Mouse (Mus musculus) bone marrow, adult 2 months (tissue): Measurements from ENCODE around the gene Sntb2.

Experiments
- CTCF ChIP-seq: fragments of 200-500 bp; IDR thresholded peaks from 2 replicates; pipeline ENCODE4 v1.5.1; 2011; ENCODE audit warnings: low read length, control low read depth; ENCODE audit not compliant: control insufficient read depth, insufficient read depth
- POLR2A ChIP-seq: fragments of 200-500 bp; IDR thresholded peaks from 2 replicates; pipeline ENCODE4 v1.6.1; 2011; ENCODE audit warnings: low read depth, mild to moderate bottlenecking, control low read depth, low read length, borderline replicate concordance; ENCODE audit not compliant: control insufficient read depth

GRCm38 (mm10) chr8:106887336-106888189 lies 48.0 kb upstream of the Sntb2 start:
- TF ChIP-seq CTCF (peak; percentile 73), POLR2A (no peak)
